Mouse (Mus musculus) CH12.LX (cell line): ENCODE measurements around the gene Fiz1. TPM values are rescaled to one million over a fixed set of nuclear protein-coding genes. Genes with fewer than 3 reads are reported as not detected.
A peak's percentile ranks its signal among the peaks of the same experiment; 100 is the strongest.

Experiments
- DNase-seq: peaks from one replicate; pipeline ENCODE4 v3.0.0-alpha.2; 2013; ENCODE audit errors: extremely low read depth
- H3K27ac ChIP-seq: 2 replicates; pipeline ENCODE4 v1.5.1; 2012; ENCODE audit warnings: low read depth, mild to moderate bottlenecking, control low read depth, moderate library complexity; ENCODE audit not compliant: insufficient read depth
- H3K27me3 ChIP-seq: replicated peaks from 2 replicates; pipeline ENCODE3; 2012; ENCODE audit warnings: inconsistent platforms
- H3K36me3 ChIP-seq, 2 experiments: replicated peaks in 1 of 2; 2 replicates each; pipeline versions ENCODE3 to v1.6.1; 2012; ENCODE audit warnings: inconsistent platforms in 1 of 2, low read length in 1 of 2, mild to moderate bottlenecking in 1 of 2, mixed read lengths in 1 of 2, moderate library complexity in 1 of 2; ENCODE audit not compliant: control insufficient read depth in 1 of 2, insufficient read depth in 1 of 2
- H3K4me1 ChIP-seq, 2 experiments: 2 replicates each; pipeline ENCODE4 v1.6.1; 2012; ENCODE audit warnings: inconsistent platforms in 1 of 2, moderate library complexity in 1 of 2; ENCODE audit not compliant: insufficient read depth in 2 of 2, control insufficient read depth in 1 of 2
- H3K4me2 ChIP-seq: 2 replicates; pipeline ENCODE4 v1.6.1; 2012; ENCODE audit warnings: low read depth, mild to moderate bottlenecking, control low read depth; ENCODE audit not compliant: poor library complexity, insufficient read depth, severe bottlenecking
- H3K4me3 ChIP-seq, 3 experiments: fragments of 150-350 bp in 1 of 3; sonication (generic) in 1 of 3; replicated peaks in 1 of 3; 2 replicates each; pipeline versions ENCODE3 to v1.5.1; 2011 to 2012; ENCODE audit warnings: low read depth in 2 of 3, low read length in 2 of 3, mild to moderate bottlenecking in 2 of 3, moderate library complexity in 2 of 3, control low read depth in 1 of 3, improper control_type of control experiment in 1 of 3, inconsistent platforms in 1 of 3, mixed read lengths in 1 of 3; ENCODE audit not compliant: poor library complexity in 1 of 3
- H3K79me2 ChIP-seq: replicated peaks from 2 replicates; pipeline ENCODE4 v1.6.1; 2012; ENCODE audit warnings: mild to moderate bottlenecking, moderate library complexity; ENCODE audit not compliant: control insufficient read depth, poor library complexity, insufficient read depth, severe bottlenecking; ENCODE audit errors: extremely low read depth
- H3K9ac ChIP-seq: 2 replicates; pipeline ENCODE4 v1.6.1; 2012; ENCODE audit warnings: low read depth, mild to moderate bottlenecking, control low read depth, moderate library complexity; ENCODE audit not compliant: insufficient read depth
- H3K9me3 ChIP-seq: replicated peaks from 2 replicates; pipeline ENCODE3; 2012; ENCODE audit warnings: low read length, inconsistent platforms, mixed read lengths
- BHLHE40 ChIP-seq: IDR thresholded peaks from 2 replicates; pipeline ENCODE4 v1.6.1; 2011; ENCODE audit warnings: mild to moderate bottlenecking, low read depth, low read length, improper control_type of control experiment
- CHD1 ChIP-seq: IDR thresholded peaks from 2 replicates; pipeline ENCODE4 v1.6.1; 2012; ENCODE audit warnings: low read depth, low read length, improper control_type of control experiment, inconsistent platforms
- CHD2 ChIP-seq: IDR thresholded peaks from 2 replicates; pipeline ENCODE4 v1.6.1; 2011; ENCODE audit warnings: low read length, improper control_type of control experiment
- E2F4 ChIP-seq: IDR thresholded peaks from 2 replicates; pipeline ENCODE4 v1.6.1; 2011; ENCODE audit warnings: low read depth, low read length, improper control_type of control experiment; ENCODE audit not compliant: insufficient replicate concordance
- ELF1 ChIP-seq: IDR thresholded peaks from 2 replicates; pipeline ENCODE4 v1.6.1; 2014; ENCODE audit warnings: low read depth, mild to moderate bottlenecking, inconsistent platforms, low read length, improper control_type of control experiment
- GABPA ChIP-seq: IDR thresholded peaks from 2 replicates; pipeline ENCODE4 v1.6.1; 2012; ENCODE audit warnings: low read depth, low read length, improper control_type of control experiment, inconsistent platforms; ENCODE audit not compliant: insufficient replicate concordance
- HCFC1 ChIP-seq: IDR thresholded peaks from 2 replicates; pipeline ENCODE4 v1.6.1; 2012; ENCODE audit warnings: low read depth, mild to moderate bottlenecking, inconsistent platforms, low read length, improper control_type of control experiment
- IRF4 ChIP-seq: IDR thresholded peaks from 2 replicates; pipeline ENCODE4 v1.6.1; 2014; ENCODE audit warnings: low read depth, mild to moderate bottlenecking, inconsistent platforms, low read length, improper control_type of control experiment
- JUN ChIP-seq: IDR thresholded peaks from 2 replicates; pipeline ENCODE4 v1.6.1; 2011; ENCODE audit warnings: low read depth, mild to moderate bottlenecking, low read length, improper control_type of control experiment, moderate library complexity; ENCODE audit not compliant: insufficient read depth
- KAT2A ChIP-seq: IDR thresholded peaks from 2 replicates; pipeline ENCODE4 v1.6.1; 2012; ENCODE audit warnings: low read length, improper control_type of control experiment, inconsistent platforms; ENCODE audit not compliant: insufficient replicate concordance
- MAX ChIP-seq: IDR thresholded peaks from 2 replicates; pipeline ENCODE4 v1.6.1; 2011; ENCODE audit warnings: low read length, improper control_type of control experiment
- MAZ ChIP-seq: IDR thresholded peaks from 2 replicates; pipeline ENCODE4 v1.6.1; 2012; ENCODE audit warnings: low read depth, mild to moderate bottlenecking, inconsistent platforms, low read length, improper control_type of control experiment, moderate library complexity
- MEF2A ChIP-seq: IDR thresholded peaks from 2 replicates; pipeline ENCODE4 v1.6.1; 2014; ENCODE audit warnings: low read depth, mild to moderate bottlenecking, inconsistent platforms, low read length, improper control_type of control experiment, borderline replicate concordance
- MXI1 ChIP-seq: IDR thresholded peaks from 2 replicates; pipeline ENCODE4 v1.6.1; 2011; ENCODE audit warnings: mild to moderate bottlenecking, low read depth, low read length, improper control_type of control experiment
- MYC ChIP-seq: IDR thresholded peaks from 2 replicates; pipeline ENCODE4 v1.6.1; 2011; ENCODE audit warnings: low read depth, mild to moderate bottlenecking, improper control_type of control experiment, low read length
- NELFE ChIP-seq: IDR thresholded peaks from 2 replicates; pipeline ENCODE4 v1.6.1; 2011; ENCODE audit warnings: low read depth, low read length, improper control_type of control experiment
- NRF1 ChIP-seq: IDR thresholded peaks from 2 replicates; pipeline ENCODE4 v1.6.1; 2014; ENCODE audit warnings: low read depth, mild to moderate bottlenecking, inconsistent platforms, low read length, improper control_type of control experiment, moderate library complexity
- POLR2A ChIP-seq: IDR thresholded peaks from 2 replicates; pipeline ENCODE4 v1.6.1; 2011; ENCODE audit warnings: low read depth, mild to moderate bottlenecking, improper control_type of control experiment, low read length
- POLR2AphosphoS2 ChIP-seq: IDR thresholded peaks from 2 replicates; pipeline ENCODE4 v1.6.1; 2011; ENCODE audit warnings: low read depth, low read length, improper control_type of control experiment
- RAD21 ChIP-seq: IDR thresholded peaks from 2 replicates; pipeline ENCODE4 v1.6.1; 2011; ENCODE audit warnings: low read depth, mild to moderate bottlenecking, low read length, improper control_type of control experiment, moderate library complexity
- RCOR1 ChIP-seq: conservative IDR thresholded peaks from 2 replicates; pipeline ENCODE4 v1.6.1; 2012; ENCODE audit warnings: low read depth, mild to moderate bottlenecking, inconsistent platforms, low read length, improper control_type of control experiment
- TCF12 ChIP-seq: IDR thresholded peaks from 2 replicates; pipeline ENCODE4 v1.6.1; 2014; ENCODE audit warnings: low read depth, mild to moderate bottlenecking, inconsistent platforms, low read length, improper control_type of control experiment
- USF1 ChIP-seq: IDR thresholded peaks from 2 replicates; pipeline ENCODE4 v1.6.1; 2014; ENCODE audit warnings: low read depth, mild to moderate bottlenecking, inconsistent platforms, low read length, improper control_type of control experiment
- ZC3H11A ChIP-seq: IDR thresholded peaks from 2 replicates; pipeline ENCODE4 v1.6.1; 2012; ENCODE audit warnings: low read depth, mild to moderate bottlenecking, inconsistent platforms, low read length, improper control_type of control experiment
- ZNF384 ChIP-seq: IDR thresholded peaks from 2 replicates; pipeline ENCODE4 v1.6.1; 2012; ENCODE audit warnings: low read depth, low read length, improper control_type of control experiment, inconsistent platforms
- dilution Hi-C: fragments of 300-500 bp; cut with MboI; formaldehyde crosslinking; loops from 2 replicates; pipeline ENCODE4 v1.14.3; 2020; ENCODE audit warnings: low sequenced_read_pairs; ENCODE audit not compliant: extremely low pct_unique_long_range_greater_than_20kb, extremely low pct_ligation_motif_present
- in situ Hi-C: fragments of 300-500 bp; cut with MboI; formaldehyde crosslinking; loops from 3 replicates; pipeline ENCODE4 v1.14.3; 2019; ENCODE audit warnings: low sequenced_read_pairs, low pct_ligation_motif_present, low pct_unique_long_range_greater_than_20kb, mixed read lengths
- polyA plus RNA-seq: library from polyadenylated mRNA; unstranded; fragments of >175 nt; gene quantifications from 2 replicates; pipeline ENCODE4 v1.2.1, GENCODE M21; 2012; ENCODE audit warnings: low read depth; ENCODE audit not compliant: insufficient read length
- total RNA-seq, 2 experiments: library from RNA; depleted of rRNA; stranded (reverse); fragments of 300-350 nt in 1 of 2; fragments of >200 nt in 1 of 2; gene quantifications; 2 replicates each; pipeline ENCODE4 v1.2.3; 2012 to 2014

Gene Fiz1
- total RNA-seq (2012; rRNA removed) (23.7 and 24.3 TPM in 2 replicates), total RNA-seq (2014; rRNA removed) (13.5 and 18.4 TPM in 2 replicates), polyA plus RNA-seq (37.1 and 40.8 TPM in 2 replicates)

GRCm38 (mm10) chr7:5014251-5015117 is at the start of gene Fiz1, which contains the start of gene Zfp524:
Fiz1 (minus strand) TSS chr7:5014697.
Zfp524 (plus strand) TSS chr7:5014415.
- Histone ChIP-seq H3K36me3 (peaks cover 36 to 46% of the 10 kb centered on the region in 2 experiments), H3K9me3 (peaks cover 6% of the 10 kb centered on the region), H3K27ac (peak within 1 kb of the TSS; percentile 90), H3K4me2 (peak within 1 kb of the TSS; percentile 77)
- TF ChIP-seq MAZ (peak; percentile 91), ZNF384 (peak; percentile 42; the same call in 1 of the 2 replicates), ELF1 (peak; percentile 68), CHD1 (no peak), MEF2A (peak; percentile 10; the same call in 1 of the 2 replicates), KAT2A (peak; percentile 84; the same call in 1 of the 2 replicates), CHD2 (peak; percentile 65; the same call in 1 of the 2 replicates), TCF12 (peak; percentile 65), E2F4 (0 out of 2 replicates have a peak, but pooled peaks have one; percentile 50), MXI1 (no peak; the same call in 1 of the 2 replicates), GABPA (no peak; the same call in 1 of the 2 replicates), JUN (no peak), MYC (peak; percentile 76), USF1 (no peak), MAX (no peak), NELFE (peak; percentile 67), POLR2AphosphoS2 (peak; percentile 14; the same call in 1 of the 2 replicates), ZC3H11A (no peak), IRF4 (peak; percentile 43), RAD21 (no peak), NRF1 (peak; percentile 82), POLR2A (peak; percentile 83), HCFC1 (peak; percentile 85), RCOR1 (peak; percentile 99), BHLHE40 (no peak)
- TF ChIP-seq, all 38 proteins: peak for 16
- no peaks in the 10 kb centered on the region for H3K27me3 ChIP-seq
- dilution Hi-C loops (no loop called here), in situ Hi-C loops (no loop called here)
- H3K9ac ChIP-seq, result peak within 1 kb of the TSS; percentile 97
- H3K4me3 ChIP-seq, result peak within 1 kb of the TSS; percentile 75 to 81 (median 78)
- peaks cover 4 to 36% of the 10 kb centered on the region in 2 experiments for H3K4me1 ChIP-seq
- peak; percentile 97 for DNase-seq
- H3K79me2 ChIP-seq, result peaks cover 6% of the 10 kb centered on the region; the same call in 1 of the 2 replicates
